Mouse (Mus musculus) kidney, adult 2 months (tissue): ENCODE results near the gene Pde3a. TPM values are rescaled to one million over a fixed set of nuclear protein-coding genes. Genes with fewer than 3 reads are reported as not detected.

Experiments
- DNase-seq: peaks from one replicate; pipeline ENCODE4 v3.0.0; 2021
- H3K27ac ChIP-seq: fragments of 200-500 bp; 2 replicates; pipeline ENCODE4 v1.5.1; 2012; ENCODE audit warnings: low read depth, low read length, control low read depth, inconsistent platforms; ENCODE audit not compliant: insufficient read depth
- H3K27me3 ChIP-seq: fragments of 200-500 bp; replicated peaks from 2 replicates; pipeline ENCODE4 v1.6.1; 2012; ENCODE audit warnings: mild to moderate bottlenecking, moderate library complexity, low read length, inconsistent platforms; ENCODE audit not compliant: control insufficient read depth, insufficient read depth
- H3K36me3 ChIP-seq: fragments of 200-500 bp; 2 replicates; pipeline ENCODE4 v1.6.1; 2012; ENCODE audit warnings: mild to moderate bottlenecking, moderate library complexity, low read length, inconsistent platforms; ENCODE audit not compliant: control insufficient read depth, insufficient read depth
- H3K4me1 ChIP-seq: fragments of 200-500 bp; 2 replicates; pipeline ENCODE4 v1.6.1; 2011; ENCODE audit warnings: low read length; ENCODE audit not compliant: control insufficient read depth, insufficient read depth
- H3K4me3 ChIP-seq: fragments of 200-500 bp; 2 replicates; pipeline ENCODE4 v1.5.1; 2011; ENCODE audit warnings: mild to moderate bottlenecking, low read depth, low read length, control low read depth; ENCODE audit not compliant: insufficient read depth
- CTCF ChIP-seq: fragments of 200-500 bp; conservative IDR thresholded peaks from 2 replicates; pipeline ENCODE4 v1.5.1; 2011; ENCODE audit warnings: low read depth, mild to moderate bottlenecking, control low read depth, low read length, moderate library complexity, mixed read lengths; ENCODE audit not compliant: insufficient read depth, insufficient read length
- POLR2A ChIP-seq: fragments of 200-500 bp; IDR thresholded peaks from one replicate; pipeline ENCODE4 v1.6.1; 2011; ENCODE audit warnings: low read depth, low read length, control low read depth
- WGBS: fragments of 180-500 bp; shearing (Covaris S2); methylation state at CpG from one replicate; pipeline ENCODE4 v1.1.7; 2018; 5-methylcytosine and 5-hydroxymethylcytosine counted together
- polyA plus RNA-seq: library from polyadenylated mRNA; depleted of rRNA; stranded (reverse); fragments of >200 nt; gene quantifications from 2 replicates; pipeline ENCODE4 v1.2.3, GENCODE M21; 2012

Pde3a gene
- polyA plus RNA-seq, 1 experiment: 4.1 TPM

- DNase-seq: peak; percentile 35
- WGBS: 56% methylated on average over 2 of the region's 2 CpGs
- no peak overlapping the region for H3K4me3 ChIP-seq
- H3K27ac ChIP-seq: no peak overlapping the region
- no peaks in the 10 kb centered on the region for H3K4me1 ChIP-seq
- TF ChIP-seq POLR2A (no peak), CTCF (no peak)
- no peaks in the 10 kb centered on the region for H3K27me3 ChIP-seq
- no peaks in the 10 kb centered on the region for H3K36me3 ChIP-seq
Observed at GRCm38 (mm10) chr6:141374469-141375057, 125.5 kb downstream of the Pde3a start.

- no peaks in the 10 kb centered on the region for H3K36me3 ChIP-seq
- no peak for DNase-seq
- 55% methylated on average over 4 of the region's 4 CpGs for WGBS
- H3K4me3 ChIP-seq: no peak overlapping the region
- H3K4me1 ChIP-seq: no peaks in the 10 kb centered on the region
- H3K27me3 ChIP-seq: no peaks in the 10 kb centered on the region
- 0 out of 2 replicates have a peak overlapping the region, but pooled peaks have one; percentile 2 for H3K27ac ChIP-seq
- TF ChIP-seq CTCF (peak; percentile 42), POLR2A (no peak)
Observed at GRCm38 (mm10) chr6:141375155-141375554, 126.1 kb downstream of the Pde3a start.

DNA sequence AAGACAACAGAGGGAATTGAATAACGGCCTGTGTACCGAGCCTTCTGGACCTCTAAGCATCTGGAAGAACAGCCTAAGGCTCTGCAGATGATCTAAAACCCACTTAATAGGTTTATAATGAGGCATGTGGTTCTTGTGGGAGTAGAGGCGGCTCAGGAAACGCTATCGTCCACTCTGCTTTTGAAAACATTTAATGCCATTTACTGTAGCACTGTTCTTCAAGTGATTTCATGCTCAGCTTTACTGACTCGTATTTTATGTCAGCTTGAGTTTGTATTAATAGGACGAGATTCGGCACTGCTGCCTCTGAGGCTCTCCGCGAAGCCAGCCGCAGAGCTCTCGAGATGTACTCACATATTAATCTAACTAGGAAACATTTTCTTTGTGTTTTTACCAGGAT, 131.9 kb downstream of the Pde3a start:
- no peaks in the 10 kb centered on the region for H3K4me1 ChIP-seq
- TF ChIP-seq POLR2A: no peak
- TF ChIP-seq CTCF: no peak
- H3K27me3 ChIP-seq: no peaks in the 10 kb centered on the region
- H3K27ac ChIP-seq: no peak overlapping the region
- 27% methylated on average over 12 of the region's 12 CpGs for WGBS
- no peaks in the 10 kb centered on the region for H3K36me3 ChIP-seq
- H3K4me3 ChIP-seq: no peak overlapping the region
- DNase-seq: no peak

DNA sequence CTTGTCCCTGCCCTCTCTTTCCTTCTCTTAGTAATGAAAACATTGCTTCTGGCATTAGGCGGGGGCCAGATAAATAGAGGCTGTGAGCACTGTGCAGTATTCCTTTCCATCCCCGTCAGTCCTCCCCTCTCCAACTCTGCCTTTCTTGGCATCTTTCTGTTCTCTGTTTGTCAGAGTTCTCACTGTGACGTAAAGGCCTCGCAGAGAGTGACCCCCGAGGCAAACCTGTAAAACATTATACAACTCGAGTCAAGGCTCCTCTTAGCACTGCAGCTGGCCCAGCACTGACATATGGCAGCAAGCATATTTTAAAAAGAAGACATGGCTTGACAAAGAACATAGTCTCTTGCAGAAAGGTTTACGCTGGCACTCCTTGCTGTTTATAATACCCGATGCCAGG, 132.4 kb downstream of the Pde3a start:
- no peaks in the 10 kb centered on the region for H3K36me3 ChIP-seq
- H3K4me1 ChIP-seq: no peaks in the 10 kb centered on the region
- peak; percentile 21 for DNase-seq
- H3K27me3 ChIP-seq: no peaks in the 10 kb centered on the region
- peak overlapping the region; percentile 79 for H3K27ac ChIP-seq
- no peak overlapping the region for H3K4me3 ChIP-seq
- WGBS: 19% methylated on average over 8 of the region's 8 CpGs
- no peak for TF ChIP-seq CTCF
- no peak for TF ChIP-seq POLR2A

DNA sequence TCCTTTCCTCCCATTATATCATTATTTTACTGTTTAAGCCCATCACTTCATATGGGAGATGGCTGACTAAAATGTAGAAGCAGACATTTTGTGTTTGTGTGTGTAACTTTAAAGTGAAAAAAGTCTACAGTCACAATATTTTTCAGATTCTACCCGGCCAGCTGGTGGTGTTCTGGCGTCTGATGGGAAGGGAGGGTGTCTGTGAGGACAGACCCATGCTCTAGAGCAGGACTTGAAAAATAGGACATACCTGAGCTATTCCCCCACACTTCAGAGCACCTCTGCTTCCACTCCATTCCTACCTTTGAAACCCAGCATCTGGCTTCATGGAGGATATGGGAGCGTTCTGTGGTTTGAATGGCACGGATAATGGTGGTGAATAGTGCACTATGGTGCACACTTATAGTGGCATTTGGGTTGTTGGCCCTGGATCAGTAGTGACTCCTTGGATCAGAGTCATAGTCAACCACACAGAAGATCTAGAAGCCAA, 132.9 kb downstream of the Pde3a start:
- no peak for TF ChIP-seq CTCF
- WGBS: 76% methylated on average over 4 of the region's 4 CpGs
- DNase-seq: no peak
- H3K27ac ChIP-seq: peak overlapping the region; percentile 79
- H3K36me3 ChIP-seq: no peaks in the 10 kb centered on the region
- no peak overlapping the region for H3K4me3 ChIP-seq
- no peaks in the 10 kb centered on the region for H3K27me3 ChIP-seq
- H3K4me1 ChIP-seq: no peaks in the 10 kb centered on the region

DNA sequence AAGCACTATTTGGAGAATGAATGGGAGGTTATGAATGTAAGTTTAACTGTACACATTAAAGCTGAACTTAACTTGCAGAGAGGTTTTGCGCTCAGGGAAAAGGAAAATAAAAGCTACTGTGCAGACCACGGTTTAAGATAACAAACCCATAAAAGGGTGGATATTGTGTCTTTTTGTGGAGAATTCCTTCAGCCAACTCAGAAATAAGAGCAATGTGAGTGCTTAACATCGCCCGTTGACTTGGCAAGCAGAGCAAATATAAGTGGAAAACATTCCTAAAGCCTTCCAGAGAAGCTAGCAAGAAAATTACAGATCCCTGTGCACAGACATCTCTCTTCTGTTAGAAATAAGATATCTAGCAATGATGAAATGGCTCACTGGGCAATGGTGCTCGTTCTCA, 139.0 kb downstream of the Pde3a start:
- TF ChIP-seq CTCF: no peak
- no peak for TF ChIP-seq POLR2A
- Histone ChIP-seq H3K36me3 (no peaks in the 10 kb centered on the region), H3K4me1 (no peaks in the 10 kb centered on the region), H3K27ac (no peak overlapping the region), H3K4me3 (no peak overlapping the region), H3K27me3 (no peaks in the 10 kb centered on the region)
- DNase-seq: no peak
- 43% methylated on average over 5 of the region's 5 CpGs for WGBS

DNA sequence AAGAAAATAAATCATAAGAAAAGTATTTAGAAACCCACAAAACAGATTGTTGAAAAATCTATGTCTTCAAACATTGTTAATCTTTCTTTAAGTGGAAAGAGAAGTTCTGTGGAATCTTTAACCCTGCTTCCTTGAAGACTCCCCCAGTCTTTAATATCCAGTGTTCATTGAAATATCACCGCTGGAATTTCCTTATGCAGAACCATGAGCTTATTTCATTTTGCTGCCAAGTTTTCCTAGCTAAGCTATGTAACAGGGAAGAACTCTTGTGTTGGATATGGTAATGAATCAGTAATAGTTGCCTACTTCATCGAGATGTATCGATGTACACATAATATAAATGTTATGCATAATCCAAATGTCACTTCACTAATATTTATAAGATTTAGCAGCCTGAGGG, 146.9 kb downstream of the Pde3a start:
- Histone ChIP-seq H3K27me3 (no peaks in the 10 kb centered on the region), H3K27ac (no peak overlapping the region), H3K4me3 (no peak overlapping the region), H3K4me1 (no peaks in the 10 kb centered on the region), H3K36me3 (no peaks in the 10 kb centered on the region)
- TF ChIP-seq CTCF: no peak
- no peak for TF ChIP-seq POLR2A
- 68% methylated on average over 3 of the region's 3 CpGs for WGBS
- no peak for DNase-seq

DNA sequence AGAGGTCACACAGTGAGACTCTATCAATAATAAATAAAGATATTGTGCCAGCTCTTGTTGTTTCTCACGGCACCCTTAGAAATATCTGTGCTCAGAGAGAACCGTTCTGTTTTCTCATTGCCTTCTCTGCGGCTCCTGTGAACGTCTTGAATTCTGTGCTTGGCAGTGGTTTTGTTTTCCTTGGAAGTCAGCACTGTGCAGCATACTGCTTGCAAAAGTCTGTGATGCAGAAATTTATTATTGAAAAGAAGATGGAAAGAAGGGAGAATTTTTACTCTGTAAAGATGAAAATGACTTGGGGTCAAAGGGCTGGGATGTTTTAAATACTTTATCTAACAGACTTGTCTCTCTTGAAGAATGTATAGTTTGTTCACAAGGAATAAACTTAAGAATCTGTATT, 150.3 kb downstream of the Pde3a start:
- WGBS: 22% methylated on average over 4 of the region's 4 CpGs
- no peak overlapping the region for H3K4me3 ChIP-seq
- no peaks in the 10 kb centered on the region for H3K27me3 ChIP-seq
- peak; percentile 57 for DNase-seq
- TF ChIP-seq CTCF (no peak), POLR2A (no peak)
- H3K36me3 ChIP-seq: no peaks in the 10 kb centered on the region
- no peak overlapping the region for H3K27ac ChIP-seq
- no peaks in the 10 kb centered on the region for H3K4me1 ChIP-seq
